Mouse (Mus musculus) yolk sac, embryonic 10.5 days (tissue): ENCODE measurements around the gene Tmem120a.

Experiments used
- DNase-seq: peaks from one replicate; pipeline ENCODE4 v3.0.0-alpha.2; 2017; ENCODE audit warnings: low spot score

Gene Tmem120a

GRCm38 (mm10) chr5:135731322-135731721, 12.9 kb downstream of the Tmem120a start:
- no peak for DNase-seq

- no peak for DNase-seq
Observed at GRCm38 (mm10) chr5:135730916-135731315, 13.3 kb downstream of the Tmem120a start.

GRCm38 (mm10) chr5:135730278-135730677, 14.0 kb downstream of the Tmem120a start:
- DNase-seq = no peak

- DNase-seq = no peak
Observed at GRCm38 (mm10) chr5:135729351-135729750, 14.9 kb downstream of the Tmem120a start.

GRCm38 (mm10) chr5:135728361-135728760, 15.9 kb downstream of the Tmem120a start:
- no peak for DNase-seq

- DNase-seq = no peak
Observed at GRCm38 (mm10) chr5:135727871-135728270, 16.4 kb downstream of the Tmem120a start.

- peak; percentile 50 for DNase-seq
Observed at GRCm38 (mm10) chr5:135726641-135727346, 17.5 kb downstream of the Tmem120a start.

- DNase-seq = no peak
Observed at GRCm38 (mm10) chr5:135725991-135726390, 18.3 kb downstream of the Tmem120a start.

GRCm38 (mm10) chr5:135725391-135725841, 18.8 kb downstream of the Tmem120a start:
- no peak for DNase-seq

GRCm38 (mm10) chr5:135724536-135725322, 19.5 kb downstream of the Tmem120a start:
- peak; percentile 48 for DNase-seq

- peak; percentile 70 for DNase-seq
Observed at GRCm38 (mm10) chr5:135723165-135723751, 21.0 kb downstream of the Tmem120a start.

- no peak for DNase-seq
Observed at GRCm38 (mm10) chr5:135722121-135722520, 22.1 kb downstream of the Tmem120a start.

- no peak for DNase-seq
Observed at GRCm38 (mm10) chr5:135721076-135721475, 23.2 kb downstream of the Tmem120a start.

- no peak for DNase-seq
Observed at GRCm38 (mm10) chr5:135720121-135720520, 24.1 kb downstream of the Tmem120a start.

- DNase-seq = no peak
Observed at GRCm38 (mm10) chr5:135719586-135720120, 24.6 kb downstream of the Tmem120a start.

- no peak for DNase-seq
Observed at GRCm38 (mm10) chr5:135715624-135716023, 28.6 kb downstream of the Tmem120a start.

GRCm38 (mm10) chr5:135713441-135714218, 30.6 kb downstream of the Tmem120a start:
- peak; percentile 65 for DNase-seq

GRCm38 (mm10) chr5:135712803-135713202, 31.4 kb downstream of the Tmem120a start:
- no peak for DNase-seq

- peak; percentile 60 for DNase-seq
Observed at GRCm38 (mm10) chr5:135711582-135712355, 32.5 kb downstream of the Tmem120a start.

- DNase-seq = peak; percentile 40
Observed at GRCm38 (mm10) chr5:135710599-135711214, 33.5 kb downstream of the Tmem120a start.
